Mouse (Mus musculus) E14TG2a.4 (cell line): ENCODE results near the gene 4930505A04Rik.

Experiments used
- CTCF ChIP-seq: conservative IDR thresholded peaks from 2 replicates; pipeline ENCODE4 v1.5.1; 2014; ENCODE audit warnings: low read length
- NANOG ChIP-seq: IDR thresholded peaks from 2 replicates; pipeline ENCODE4 v1.6.1; 2014; ENCODE audit warnings: borderline replicate concordance, low read length, mixed read lengths
- POU5F1 ChIP-seq: IDR thresholded peaks from 2 replicates; pipeline ENCODE4 v1.6.1; 2014; ENCODE audit warnings: low read length, borderline replicate concordance

DNA sequence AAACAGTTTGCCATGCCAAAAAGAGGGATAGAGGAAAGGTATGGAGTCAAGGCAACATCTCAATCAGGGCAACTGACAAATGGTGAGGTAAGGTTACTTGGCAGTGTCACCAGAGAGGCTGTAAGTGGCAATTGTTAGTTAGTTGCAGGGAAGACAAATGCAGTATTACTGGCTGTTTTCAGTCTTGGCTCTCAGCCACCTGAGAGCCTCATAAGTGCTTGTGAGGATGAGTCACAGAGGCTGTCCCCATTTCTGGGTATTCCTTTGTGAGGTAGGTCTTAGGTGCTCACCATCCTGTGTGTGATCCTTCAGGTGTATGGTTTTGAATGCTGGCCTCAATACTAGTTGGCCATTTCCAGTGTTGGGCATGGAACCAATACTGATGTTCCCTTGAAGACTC is 77.3 kb downstream of the 4930505A04Rik start:
- TF ChIP-seq NANOG (no peak), CTCF (no peak), POU5F1 (no peak)
